Mouse (Mus musculus): ENCODE measurements around the gene Acot7.

DNA sequence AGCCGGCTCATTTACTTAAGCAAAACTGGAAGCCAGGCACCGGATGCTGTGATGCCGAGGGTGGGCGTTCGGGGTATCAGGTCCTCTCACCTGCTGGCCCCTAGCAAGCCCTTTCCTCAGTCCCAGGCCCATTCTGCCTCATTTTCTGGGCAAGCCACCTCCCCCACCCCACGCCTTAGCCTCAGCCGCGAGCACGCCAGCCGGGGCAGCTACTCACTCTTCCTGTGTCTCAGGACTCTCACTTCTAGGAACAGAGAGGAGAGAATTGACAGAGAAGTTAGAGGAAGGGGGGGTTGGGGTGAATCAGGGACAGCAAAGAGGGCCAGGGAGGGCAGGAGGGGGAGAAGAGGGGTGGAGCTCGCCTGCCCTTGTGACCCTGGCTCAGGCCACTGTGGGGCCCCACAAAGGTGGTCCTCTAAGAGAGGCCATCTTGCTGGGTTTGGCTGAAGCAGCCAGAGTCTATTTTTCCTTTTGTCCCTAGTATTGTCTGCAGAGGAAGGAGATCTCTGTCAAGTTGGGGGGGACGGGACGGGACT, 48.5 kb upstream of the Acot7 start:
- no peak for TF ChIP-seq POLR2A (IDR thresholded peaks at IDR 0.05; ENCODE audit: borderline replicate concordance, control insufficient read depth, low read depth, low read length)
- no peak for TF ChIP-seq CTCF (IDR thresholded peaks at IDR 0.05; ENCODE audit: control insufficient read depth, insufficient read depth, low read length)
